Mouse (Mus musculus): ENCODE measurements around the gene Lrrc8e. TPM values are rescaled to one million over a fixed set of nuclear protein-coding genes. Genes with fewer than 3 reads are reported as not detected.

The Lrrc8e gene
- polyA plus RNA-seq, 1 experiment, result 1.7 TPM

- H3ac ChIP-seq (ENCODE audit: control insufficient read depth, insufficient read length, low read depth), result peak within 1 kb of the TSS; percentile 87
- TF ChIP-seq MAX (IDR thresholded peaks at IDR 0.05), result no peak
- TF ChIP-seq CTCF (IDR thresholded peaks at IDR 0.05; ENCODE audit: control insufficient read depth, insufficient read depth, insufficient read length), result no peak
- TF ChIP-seq MYOD1 (IDR thresholded peaks at IDR 0.05; ENCODE audit: control insufficient read depth, insufficient read length, low read depth), result no peak
- peak; percentile 77 for TF ChIP-seq USF1 (IDR thresholded peaks at IDR 0.05; ENCODE audit: low read depth)
- H3K27me3 ChIP-seq (ENCODE audit: control insufficient read depth, insufficient read depth, insufficient read length), result no peaks in the 10 kb centered on the region
Measured at GRCm38 (mm10) chr8:4275275-4276110, 48.9 kb downstream of the Lrrc8e start, which contains the start of gene Timm44. Timm44 (minus strand) TSS chr8:4275913.

DNA sequence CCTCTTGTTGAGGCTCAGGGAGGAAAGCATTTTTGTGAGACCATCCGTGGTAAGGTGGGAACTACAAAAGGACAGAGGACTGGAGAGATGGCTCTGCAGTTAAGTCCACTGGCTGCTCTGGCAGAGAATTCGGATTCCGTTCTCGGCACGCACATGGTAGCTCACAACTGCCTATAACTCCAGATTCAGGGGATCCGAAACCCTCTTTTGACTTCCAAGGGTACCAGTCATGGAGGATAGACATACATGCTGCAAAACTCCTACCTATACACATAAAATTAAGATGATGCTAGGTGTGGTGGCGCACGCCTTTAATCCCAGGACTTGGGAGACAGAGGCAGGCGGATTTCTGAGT lies 49.5 kb downstream of the Lrrc8e start:
- H3K4me3 ChIP-seq (ENCODE audit: insufficient read depth, poor library complexity, severe bottlenecking), result peak overlapping the region; percentile 78
- TF ChIP-seq MYOG (IDR thresholded peaks at IDR 0.05; ENCODE audit: control insufficient read depth, extremely low read depth, insufficient read length), result no peak
- TF ChIP-seq MAX (IDR thresholded peaks at IDR 0.05), result no peak
- TF ChIP-seq FOSL1 (IDR thresholded peaks at IDR 0.05; ENCODE audit: insufficient read depth, low read length, poor library complexity, severe bottlenecking), result no peak
- no peak for TF ChIP-seq CEBPB (IDR thresholded peaks at IDR 0.05; ENCODE audit: low read depth)
- TF ChIP-seq MYOD1 (IDR thresholded peaks at IDR 0.05; ENCODE audit: control insufficient read depth, insufficient read length, low read depth), result no peak
- TF ChIP-seq USF1 (IDR thresholded peaks at IDR 0.05; ENCODE audit: low read depth), result no peak
- TF ChIP-seq CTCF (IDR thresholded peaks at IDR 0.05; ENCODE audit: control insufficient read depth, insufficient read depth, insufficient read length), result no peak

More at GRCm38 (mm10) chr8:4275275-4276110, 48.9 kb downstream of the Lrrc8e start, which contains the start of gene Timm44:
- Histone ChIP-seq H3K36me3 (ENCODE audit: control insufficient read depth, insufficient read depth) (peaks cover 32% of the 10 kb centered on the region), H3K79me3 (ENCODE audit: low read depth) (peaks cover 17% of the 10 kb centered on the region), H3K4me3 (ENCODE audit: insufficient read depth, poor library complexity, severe bottlenecking) (peak within 1 kb of the TSS; percentile 78), H3K79me2 (ENCODE audit: control insufficient read depth, insufficient read depth) (peaks cover 32% of the 10 kb centered on the region)

More for the DNA sequence above, 49.5 kb downstream of the Lrrc8e start:
- Histone ChIP-seq H3K36me3 (ENCODE audit: control insufficient read depth, insufficient read depth) (peaks cover 27% of the 10 kb centered on the region), H3K79me2 (ENCODE audit: control insufficient read depth, insufficient read depth) (peaks cover 32% of the 10 kb centered on the region), H3K27me3 (ENCODE audit: control insufficient read depth, insufficient read depth, insufficient read length) (no peaks in the 10 kb centered on the region), H3K79me3 (ENCODE audit: low read depth) (peaks cover 17% of the 10 kb centered on the region), H3ac (ENCODE audit: control insufficient read depth, insufficient read length, low read depth) (peak overlapping the region; percentile 61)

Other genes with a start within 250 kb of the Lrrc8e start
- gene Cd209f, start 121.0 kb upstream of the Lrrc8e start, polyA plus RNA-seq (2012; fragmentation: generic; extraction: Trizol), result not detected
- gene Cd209g, start 92.7 kb upstream of the Lrrc8e start, polyA plus RNA-seq (2012; fragmentation: generic; extraction: Trizol), result not detected
- gene Evi5l, start 60.3 kb upstream of the Lrrc8e start, polyA plus RNA-seq (2012; fragmentation: generic; extraction: Trizol), result 11.6 TPM
- 0.18 TPM for gene Prr36, start 9.4 kb upstream of the Lrrc8e start, polyA plus RNA-seq (2012; fragmentation: generic; extraction: Trizol)
- 33.5 TPM for gene Map2k7, start 11.9 kb downstream of the Lrrc8e start, polyA plus RNA-seq (2012; fragmentation: generic; extraction: Trizol)
- 0.11 TPM for gene Gm49320, start 12.0 kb downstream of the Lrrc8e start, polyA plus RNA-seq (2012; fragmentation: generic; extraction: Trizol)
- 0.59 TPM for gene Tgfbr3l, start 21.4 kb downstream of the Lrrc8e start, polyA plus RNA-seq (2012; fragmentation: generic; extraction: Trizol)
- gene Snapc2, start 26.3 kb downstream of the Lrrc8e start, polyA plus RNA-seq (2012; fragmentation: generic; extraction: Trizol), result 44.1 TPM
- gene Ctxn1, start 32.4 kb downstream of the Lrrc8e start, polyA plus RNA-seq (2012; fragmentation: generic; extraction: Trizol), result 45.0 TPM
- 38.0 TPM for gene Timm44, start 49.1 kb downstream of the Lrrc8e start, polyA plus RNA-seq (2012; fragmentation: generic; extraction: Trizol)
- gene Ccl25, start 98.4 kb downstream of the Lrrc8e start, polyA plus RNA-seq (2012; fragmentation: generic; extraction: Trizol), result 6.0 TPM
- 63.8 TPM for gene Elavl1, start 98.6 kb downstream of the Lrrc8e start, polyA plus RNA-seq (2012; fragmentation: generic; extraction: Trizol)

Measured in C2C12 (cell line).